In the genomic region with DNA sequence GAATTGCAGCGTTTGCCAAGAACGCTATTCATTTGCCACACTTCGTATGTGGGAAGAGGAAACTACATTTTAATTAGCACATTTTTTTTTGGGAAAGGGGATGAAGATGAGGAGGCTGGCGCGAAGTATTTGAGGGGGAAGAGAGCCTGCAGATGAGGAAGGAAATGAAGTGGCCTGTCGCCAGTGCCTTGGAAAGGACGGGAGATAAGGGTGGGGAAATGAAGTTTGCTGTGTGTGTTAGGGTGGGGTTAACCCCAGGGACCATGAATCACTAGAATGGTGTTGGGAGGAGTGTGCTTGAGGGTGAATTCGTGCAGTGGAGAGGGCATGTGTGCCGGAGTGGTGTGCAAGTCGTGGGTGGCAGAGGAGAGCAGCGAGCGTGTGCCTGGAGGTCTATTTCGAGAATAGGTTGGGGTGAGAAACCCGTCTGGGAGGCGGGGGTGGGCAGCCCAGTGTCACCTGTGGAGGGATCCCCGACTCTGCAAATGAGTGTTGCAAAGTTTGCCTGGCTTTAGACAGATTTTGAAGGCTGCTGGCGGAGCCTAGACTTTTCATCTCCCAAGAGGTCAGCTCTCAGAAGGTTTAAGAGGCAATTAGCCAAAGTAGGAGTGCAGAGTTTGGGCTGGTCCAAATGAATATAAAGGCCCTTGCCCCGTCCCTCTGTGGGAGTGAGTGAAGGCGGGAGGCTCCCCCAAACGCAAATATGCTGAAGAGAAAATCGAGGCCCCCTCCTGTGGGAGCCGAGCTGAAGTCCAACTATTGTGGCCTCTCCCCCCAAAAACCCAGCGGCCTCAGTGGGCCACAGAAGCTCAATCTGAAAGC, we compare ENCODE assay signal across 8 mouse cellular contexts. TPM values are rescaled to one million over a fixed set of nuclear protein-coding genes. Genes with fewer than 3 reads are reported as not detected.
DNase-seq lines count a peak whose midpoint lies in the region; ATAC-seq lines count a peak whose summit lies in the region.

No protein-coding gene starts in this region.

- WGBS in hindbrain, embryonic 14.5 days: under 1% methylated on average over 23 of the region's 23 CpGs

- peak overlapping the region; percentile 66 for H3K9ac ChIP-seq in hindbrain, embryonic 14.5 days

- no peaks in the 10 kb centered on the region for H3K9me3 ChIP-seq in hindbrain, embryonic 14.5 days (ENCODE audit: control insufficient read depth, low read length)

- peak overlapping the region; percentile 70 for H3K27ac ChIP-seq in hindbrain, embryonic 14.5 days

- peaks cover 22% of the 10 kb centered on the region for H3K4me1 ChIP-seq in hindbrain, embryonic 14.5 days (replicated peaks; ENCODE audit: control insufficient read depth, insufficient read depth, low read length)

- ATAC-seq in hindbrain, embryonic 14.5 days (ENCODE audit: low FRiP score): peak; percentile 2; the same call in 1 of the 2 replicates

- H3K36me3 ChIP-seq in hindbrain, embryonic 14.5 days (replicated peaks; ENCODE audit: control insufficient read depth, insufficient read depth): no peaks in the 10 kb centered on the region

- DNase-seq in MN1 (ENCODE audit: low spot score): peak; percentile 53
- DNase-seq in cerebellum, adult 9-11 months: peak; percentile 82
- DNase-seq in gastrocnemius, adult 18-20 months (ENCODE audit: low spot score): peak; percentile 85
- DNase-seq in hindbrain, embryonic 14.5 days (ENCODE audit: low spot score): no peak
- DNase-seq in left cerebral cortex, adult 18-20 months (ENCODE audit: low spot score in 2 of 2): peak; percentile 47 to 70
- DNase-seq in lung, postnatal 25 days (ENCODE audit: low spot score): peak; percentile 65
- DNase-seq in retina, postnatal 1 day: peak; percentile 45
- DNase-seq in urinary bladder, adult 2 months (ENCODE audit: low spot score): peak; percentile 48

- H3K27me3 ChIP-seq in hindbrain, embryonic 14.5 days (ENCODE audit: control insufficient read depth, insufficient read depth, low read length): no peaks in the 10 kb centered on the region

- H3K4me3 ChIP-seq in hindbrain, embryonic 14.5 days (replicated peaks; ENCODE audit: low read length): peak overlapping the region; percentile 95

- peak overlapping the region; percentile 96 for H3K4me2 ChIP-seq in hindbrain, embryonic 14.5 days (replicated peaks)

RNA-seq across cellular contexts. Expression of a gene that starts 1.2 kb away (rescaled TPM):
- 10 to 100 TPM; 23.0 to 30.5 TPM for total RNA-seq in gastrocnemius, adult 18-20 months (2021)
- 43.4 and 48.9 TPM in 2 replicates for polyA plus RNA-seq in hindbrain, embryonic 14.5 days (2014; fragmentation: Nextera tagmentation; extraction: Ambion mirVana)
- total RNA-seq in left cerebral cortex, adult 18-20 months (2021): 10 to 100 TPM; 82.9 to 85.7 TPM
- 95.8 and 110 TPM in 2 replicates for polyA plus RNA-seq in urinary bladder, adult 2 months (2012; rRNA removed)
